Mouse (Mus musculus): ENCODE results near the gene Rab3b. TPM values are rescaled to one million over a fixed set of nuclear protein-coding genes. Genes with fewer than 3 reads are reported as not detected.

The Rab3b gene
- polyA plus RNA-seq (2015; fragmentation: Nextera tagmentation; extraction: Ambion mirVana), result 17.9 and 21.7 TPM in 2 replicates

- no peaks in the 10 kb centered on the region for H3K9me3 ChIP-seq (replicated peaks)
- under 1% methylated on average over 46 of the region's 46 CpGs for WGBS
Observed at GRCm38 (mm10) chr4:108878963-108879822, at the start of gene Rab3b. Gene Rab3b (plus strand): TSS chr4:108879063.

GRCm38 (mm10) chr4:108830698-108831097 is 48.2 kb upstream of the Rab3b start:
- Histone ChIP-seq H3K4me3 (replicated peaks) (no peak overlapping the region), H3K27me3 (no peaks in the 10 kb centered on the region), H3K4me1 (peaks cover 15% of the 10 kb centered on the region), H3K36me3 (peaks cover 20% of the 10 kb centered on the region), H3K9me3 (replicated peaks) (no peaks in the 10 kb centered on the region), H3K27ac (replicated peaks) (no peak overlapping the region), H3K4me2 (replicated peaks) (no peak overlapping the region), H3K9ac (no peak overlapping the region)
- WGBS, result 60% methylated on average over 1 of the region's 1 CpGs
- ATAC-seq (ENCODE audit: insufficient number of reproducible peaks, low FRiP score, low TSS enrichment, low read depth), result no peak

More at GRCm38 (mm10) chr4:108878963-108879822, at the start of gene Rab3b:
- Histone ChIP-seq H3K27ac (replicated peaks) (no peak within 1 kb of the TSS), H3K4me1 (peaks cover 12% of the 10 kb centered on the region), H3K36me3 (no peaks in the 10 kb centered on the region), H3K9ac (peak within 1 kb of the TSS; percentile 43), H3K27me3 (no peaks in the 10 kb centered on the region), H3K4me2 (replicated peaks) (peak within 1 kb of the TSS; percentile 99), H3K4me3 (replicated peaks) (peak within 1 kb of the TSS; percentile 61)
- ATAC-seq (ENCODE audit: insufficient number of reproducible peaks, low FRiP score, low TSS enrichment, low read depth), result peak; percentile 83

GRCm38 (mm10) chr4:108832916-108833827 is 45.7 kb upstream of the Rab3b start, which contains the start of gene Btf3l4:
Gene Btf3l4 (minus strand): TSS chr4:108833614.
- Histone ChIP-seq H3K4me2 (replicated peaks) (peak within 1 kb of the TSS; percentile 74), H3K27ac (replicated peaks) (peak within 1 kb of the TSS; percentile 100), H3K4me3 (replicated peaks) (peak within 1 kb of the TSS; percentile 91), H3K4me1 (peaks cover 33% of the 10 kb centered on the region), H3K36me3 (peaks cover 9% of the 10 kb centered on the region; the same call in 1 of the 2 replicates), H3K9me3 (replicated peaks) (no peaks in the 10 kb centered on the region), H3K27me3 (no peaks in the 10 kb centered on the region), H3K9ac (peak within 1 kb of the TSS; percentile 93)
- peak; percentile 96 for ATAC-seq (ENCODE audit: insufficient number of reproducible peaks, low FRiP score, low TSS enrichment, low read depth)
- under 1% methylated on average over 73 of the region's 73 CpGs for WGBS

- Histone ChIP-seq H3K27ac (replicated peaks) (peak overlapping the region; percentile 100), H3K27me3 (no peaks in the 10 kb centered on the region)
- under 1% methylated on average over 6 of the region's 6 CpGs for WGBS
Observed at GRCm38 (mm10) chr4:108833828-108834114, 45.1 kb upstream of the Rab3b start.

GRCm38 (mm10) chr4:108834115-108834970 is 44.5 kb upstream of the Rab3b start, which contains the start of gene Txndc12:
Gene Txndc12 (plus strand): TSS chr4:108834601.
- H3K9ac ChIP-seq, result peak within 1 kb of the TSS; percentile 93
- peaks cover 33% of the 10 kb centered on the region for H3K4me1 ChIP-seq
- H3K4me2 ChIP-seq (replicated peaks), result peak within 1 kb of the TSS; percentile 74
- peaks cover 6% of the 10 kb centered on the region; the same call in 1 of the 2 replicates for H3K36me3 ChIP-seq
- peak within 1 kb of the TSS; percentile 91 for H3K4me3 ChIP-seq (replicated peaks)
- ATAC-seq (ENCODE audit: insufficient number of reproducible peaks, low FRiP score, low TSS enrichment, low read depth), result peak; percentile 85
- no peaks in the 10 kb centered on the region for H3K27me3 ChIP-seq
- peak within 1 kb of the TSS; percentile 100 for H3K27ac ChIP-seq (replicated peaks)
- WGBS, result under 1% methylated on average over 34 of the region's 34 CpGs
- no peaks in the 10 kb centered on the region for H3K9me3 ChIP-seq (replicated peaks)

More at GRCm38 (mm10) chr4:108833828-108834114, 45.1 kb upstream of the Rab3b start:
- no peak for ATAC-seq (ENCODE audit: insufficient number of reproducible peaks, low FRiP score, low TSS enrichment, low read depth)
- peak overlapping the region; percentile 93 for H3K9ac ChIP-seq
- H3K4me1 ChIP-seq, result peaks cover 33% of the 10 kb centered on the region
- H3K9me3 ChIP-seq (replicated peaks), result no peaks in the 10 kb centered on the region
- peak overlapping the region; percentile 91 for H3K4me3 ChIP-seq (replicated peaks)
- H3K36me3 ChIP-seq, result peaks cover 9% of the 10 kb centered on the region; the same call in 1 of the 2 replicates
- H3K4me2 ChIP-seq (replicated peaks), result peak overlapping the region; percentile 74

GRCm38 (mm10) chr4:108834971-108835311 is 43.9 kb upstream of the Rab3b start:
- peak overlapping the region; percentile 100 for H3K27ac ChIP-seq (replicated peaks)
- H3K4me2 ChIP-seq (replicated peaks), result peak overlapping the region; percentile 74
- peak overlapping the region; percentile 91 for H3K4me3 ChIP-seq (replicated peaks)
- peaks cover 4% of the 10 kb centered on the region; the same call in 1 of the 2 replicates for H3K36me3 ChIP-seq
- ATAC-seq (ENCODE audit: insufficient number of reproducible peaks, low FRiP score, low TSS enrichment, low read depth), result no peak
- 0% methylated on average over 15 of the region's 15 CpGs for WGBS
- H3K9ac ChIP-seq, result peak overlapping the region; percentile 93
- no peaks in the 10 kb centered on the region for H3K27me3 ChIP-seq
- H3K9me3 ChIP-seq (replicated peaks), result no peaks in the 10 kb centered on the region
- H3K4me1 ChIP-seq, result peaks cover 33% of the 10 kb centered on the region

- no peak overlapping the region for H3K27ac ChIP-seq (replicated peaks)
- H3K36me3 ChIP-seq, result no peaks in the 10 kb centered on the region
- H3K9me3 ChIP-seq (replicated peaks), result no peaks in the 10 kb centered on the region
- peaks cover 33% of the 10 kb centered on the region for H3K4me1 ChIP-seq
- peak overlapping the region; percentile 93 for H3K9ac ChIP-seq
- H3K4me2 ChIP-seq (replicated peaks), result peak overlapping the region; percentile 74
- H3K27me3 ChIP-seq, result no peaks in the 10 kb centered on the region
- ATAC-seq (ENCODE audit: insufficient number of reproducible peaks, low FRiP score, low TSS enrichment, low read depth), result no peak
- 56% methylated on average over 3 of the region's 3 CpGs for WGBS
- H3K4me3 ChIP-seq (replicated peaks), result peak overlapping the region; percentile 91
Observed at GRCm38 (mm10) chr4:108835496-108835895, 43.4 kb upstream of the Rab3b start.

GRCm38 (mm10) chr4:108838031-108838430 is 40.8 kb upstream of the Rab3b start:
- Histone ChIP-seq H3K27me3 (no peaks in the 10 kb centered on the region), H3K4me2 (replicated peaks) (no peak overlapping the region), H3K36me3 (no peaks in the 10 kb centered on the region), H3K9me3 (replicated peaks) (no peaks in the 10 kb centered on the region), H3K4me3 (replicated peaks) (no peak overlapping the region), H3K4me1 (peaks cover 25% of the 10 kb centered on the region), H3K9ac (no peak overlapping the region), H3K27ac (replicated peaks) (no peak overlapping the region)
- WGBS, result 67% methylated on average over 4 of the region's 4 CpGs
- ATAC-seq (ENCODE audit: insufficient number of reproducible peaks, low FRiP score, low TSS enrichment, low read depth), result no peak

- H3K36me3 ChIP-seq, result no peaks in the 10 kb centered on the region
- H3K4me2 ChIP-seq (replicated peaks), result no peak overlapping the region
- H3K4me1 ChIP-seq, result peaks cover 8% of the 10 kb centered on the region; the same call in 1 of the 2 replicates
- H3K27me3 ChIP-seq, result no peaks in the 10 kb centered on the region
- no peak overlapping the region for H3K4me3 ChIP-seq (replicated peaks)
- H3K9ac ChIP-seq, result no peak overlapping the region
- WGBS, result 86% methylated on average over 7 of the region's 7 CpGs
- H3K27ac ChIP-seq (replicated peaks), result no peak overlapping the region
- ATAC-seq (ENCODE audit: insufficient number of reproducible peaks, low FRiP score, low TSS enrichment, low read depth), result no peak
- H3K9me3 ChIP-seq (replicated peaks), result no peaks in the 10 kb centered on the region
Observed at GRCm38 (mm10) chr4:108841920-108842578, 36.8 kb upstream of the Rab3b start.

GRCm38 (mm10) chr4:108843336-108843735 is 35.5 kb upstream of the Rab3b start:
- H3K4me3 ChIP-seq (replicated peaks), result no peak overlapping the region
- no peak overlapping the region for H3K9ac ChIP-seq
- H3K27me3 ChIP-seq, result no peaks in the 10 kb centered on the region
- H3K36me3 ChIP-seq, result no peaks in the 10 kb centered on the region
- no peak overlapping the region for H3K27ac ChIP-seq (replicated peaks)
- peaks cover under 1% of the 10 kb centered on the region; the same call in 1 of the 2 replicates for H3K4me1 ChIP-seq
- H3K9me3 ChIP-seq (replicated peaks), result no peaks in the 10 kb centered on the region
- no peak overlapping the region for H3K4me2 ChIP-seq (replicated peaks)
- no peak for ATAC-seq (ENCODE audit: insufficient number of reproducible peaks, low FRiP score, low TSS enrichment, low read depth)
